Mouse (Mus musculus) heart, embryonic 11.5 days (tissue): Measurements from ENCODE around the gene Col18a1. TPM values are rescaled to one million over a fixed set of nuclear protein-coding genes. Genes with fewer than 3 reads are reported as not detected.
A peak's percentile ranks its signal among the peaks of the same experiment; 100 is the strongest.

Experiments
- ATAC-seq: fragments of 200-750 bp; cut with Nextera tagmentation; replicated peaks from 2 replicates; pipeline ENCODE4 v1.8.0; 2017; ENCODE audit warnings: moderate library complexity; ENCODE audit not compliant: insufficient number of reproducible peaks, low FRiP score, low TSS enrichment
- H3K27ac ChIP-seq: fragments of 300-500 bp; sonication (generic); 2 replicates; pipeline ENCODE4 v1.5.1; 2014; ENCODE audit warnings: mild to moderate bottlenecking, low read depth, low read length
- H3K27me3 ChIP-seq: fragments of 300-500 bp; sonication (generic); 2 replicates; pipeline ENCODE4 v1.6.1; 2014; ENCODE audit warnings: mild to moderate bottlenecking, low read length, mixed read lengths; ENCODE audit not compliant: control insufficient read depth, insufficient read depth
- H3K36me3 ChIP-seq: fragments of 300-500 bp; sonication (generic); 2 replicates; pipeline ENCODE4 v1.6.1; 2014; ENCODE audit warnings: mild to moderate bottlenecking, low read length, moderate library complexity, mixed read lengths; ENCODE audit not compliant: control insufficient read depth, insufficient read depth
- H3K4me1 ChIP-seq: fragments of 300-500 bp; sonication (generic); 2 replicates; pipeline ENCODE4 v1.6.1; 2014; ENCODE audit warnings: low read length; ENCODE audit not compliant: control insufficient read depth, insufficient read depth
- H3K4me2 ChIP-seq: fragments of 300-500 bp; sonication (generic); 2 replicates; pipeline ENCODE4 v1.6.1; 2014; ENCODE audit warnings: mild to moderate bottlenecking, moderate library complexity
- H3K4me3 ChIP-seq: fragments of 300-500 bp; sonication (generic); 2 replicates; pipeline ENCODE4 v1.5.1; 2014; ENCODE audit warnings: low read depth, low read length
- H3K9ac ChIP-seq: fragments of 300-500 bp; sonication (generic); 2 replicates; pipeline ENCODE4 v1.6.1; 2014; ENCODE audit warnings: mild to moderate bottlenecking, low read depth, low read length, moderate library complexity
- H3K9me3 ChIP-seq: fragments of 300-500 bp; sonication (generic); replicated peaks from 2 replicates; pipeline ENCODE4 v1.6.1; 2016; ENCODE audit warnings: low read length; ENCODE audit not compliant: control insufficient read depth
- WGBS: fragments of 180-500 bp; shearing (Covaris S2); extraction: QIAGEN DNeasy Blood & Tissue Kit; methylation state at CpG from one replicate; pipeline ENCODE4 v1.1.7; 2014; ENCODE audit not compliant: insufficient replicate concordance; 5-methylcytosine and 5-hydroxymethylcytosine counted together
- polyA plus RNA-seq: library from polyadenylated mRNA; unstranded; fragments of >200 nt; fragmentation: Nextera tagmentation; extraction: Ambion mirVana; gene quantifications from 2 replicates; pipeline ENCODE4 v1.2.1, GENCODE M21; 2014

Gene Col18a1
- polyA plus RNA-seq, 1 experiment from 2014 or later: 113 TPM

- Histone ChIP-seq H3K27me3 (no peaks in the 10 kb centered on the region), H3K4me2 (no peak overlapping the region), H3K9me3 (no peaks in the 10 kb centered on the region), H3K4me3 (no peak overlapping the region), H3K4me1 (no peaks in the 10 kb centered on the region), H3K36me3 (no peaks in the 10 kb centered on the region), H3K27ac (no peak overlapping the region), H3K9ac (no peak overlapping the region)
- ATAC-seq: no peak
- WGBS: 80% methylated on average over 13 of the region's 13 CpGs
Measured at GRCm38 (mm10) chr10:77022301-77023130, 143.8 kb downstream of the Col18a1 start.

GRCm38 (mm10) chr10:77021399-77022052 is 144.8 kb downstream of the Col18a1 start:
- ATAC-seq: no peak
- no peak overlapping the region for H3K27ac ChIP-seq
- no peak overlapping the region for H3K4me3 ChIP-seq
- no peak overlapping the region for H3K9ac ChIP-seq
- 0 out of 2 replicates have a peak, but pooled peaks cover 2% of the 10 kb centered on the region for H3K27me3 ChIP-seq
- H3K4me1 ChIP-seq: no peaks in the 10 kb centered on the region
- H3K36me3 ChIP-seq: no peaks in the 10 kb centered on the region
- peak overlapping the region; percentile 27 for H3K4me2 ChIP-seq
- no peaks in the 10 kb centered on the region for H3K9me3 ChIP-seq
- 32% methylated on average over 17 of the region's 17 CpGs for WGBS

- no peak for ATAC-seq
- Histone ChIP-seq H3K4me2 (no peak overlapping the region), H3K4me1 (no peaks in the 10 kb centered on the region), H3K9me3 (no peaks in the 10 kb centered on the region), H3K4me3 (no peak overlapping the region), H3K27me3 (0 out of 2 replicates have a peak, but pooled peaks cover 2% of the 10 kb centered on the region), H3K36me3 (no peaks in the 10 kb centered on the region), H3K9ac (no peak overlapping the region), H3K27ac (no peak overlapping the region)
- WGBS: 61% methylated on average over 9 of the region's 9 CpGs
Measured at GRCm38 (mm10) chr10:77017662-77018061, 148.7 kb downstream of the Col18a1 start.

DNA sequence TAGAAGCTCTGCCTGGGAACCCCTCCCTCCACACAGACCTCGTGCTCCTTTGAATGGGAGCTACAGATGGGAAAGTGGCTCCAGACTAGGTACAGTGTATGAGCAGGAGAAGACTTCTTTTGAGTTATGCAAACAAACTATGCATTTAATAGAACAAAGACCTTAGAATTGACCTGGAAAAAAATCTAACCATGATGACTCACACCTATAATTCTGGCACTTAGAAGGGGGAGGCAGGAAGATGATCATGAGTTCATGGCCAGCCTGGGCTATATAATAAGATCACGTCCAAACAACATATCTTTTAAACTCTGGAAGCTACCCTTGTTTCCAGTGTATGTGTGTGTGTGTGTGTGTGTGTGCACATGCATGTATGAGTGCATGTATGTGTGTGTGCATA is 149.3 kb downstream of the Col18a1 start:
- H3K4me1 ChIP-seq: no peaks in the 10 kb centered on the region
- H3K4me2 ChIP-seq: no peak overlapping the region
- no peak overlapping the region for H3K9ac ChIP-seq
- no peak overlapping the region for H3K27ac ChIP-seq
- H3K9me3 ChIP-seq: no peaks in the 10 kb centered on the region
- no peaks in the 10 kb centered on the region for H3K36me3 ChIP-seq
- no peak overlapping the region for H3K4me3 ChIP-seq
- H3K27me3 ChIP-seq: 0 out of 2 replicates have a peak, but pooled peaks cover 2% of the 10 kb centered on the region
- 75% methylated on average over 2 of the region's 2 CpGs for WGBS
- no peak for ATAC-seq

GRCm38 (mm10) chr10:77016499-77016898 is 149.8 kb downstream of the Col18a1 start:
- Histone ChIP-seq H3K9ac (no peak overlapping the region), H3K9me3 (no peaks in the 10 kb centered on the region), H3K27ac (no peak overlapping the region), H3K4me2 (no peak overlapping the region), H3K4me3 (no peak overlapping the region), H3K36me3 (no peaks in the 10 kb centered on the region), H3K4me1 (no peaks in the 10 kb centered on the region), H3K27me3 (0 out of 2 replicates have a peak, but pooled peaks cover 2% of the 10 kb centered on the region)
- 48% methylated on average over 8 of the region's 8 CpGs for WGBS
- no peak for ATAC-seq

GRCm38 (mm10) chr10:77016080-77016479 is 150.3 kb downstream of the Col18a1 start:
- H3K4me2 ChIP-seq: no peak overlapping the region
- H3K36me3 ChIP-seq: no peaks in the 10 kb centered on the region
- H3K4me1 ChIP-seq: no peaks in the 10 kb centered on the region
- ATAC-seq: no peak
- H3K27ac ChIP-seq: no peak overlapping the region
- H3K27me3 ChIP-seq: 0 out of 2 replicates have a peak, but pooled peaks cover 2% of the 10 kb centered on the region
- H3K9ac ChIP-seq: no peak overlapping the region
- 79% methylated on average over 7 of the region's 7 CpGs for WGBS
- H3K4me3 ChIP-seq: no peak overlapping the region
- no peaks in the 10 kb centered on the region for H3K9me3 ChIP-seq

- H3K36me3 ChIP-seq: no peaks in the 10 kb centered on the region
- 70% methylated on average over 4 of the region's 4 CpGs for WGBS
- no peak for ATAC-seq
- H3K27me3 ChIP-seq: no peaks in the 10 kb centered on the region
- no peak overlapping the region for H3K27ac ChIP-seq
- H3K4me1 ChIP-seq: peaks cover 7% of the 10 kb centered on the region; the same call in 1 of the 2 replicates
- H3K9ac ChIP-seq: no peak overlapping the region
- no peak overlapping the region for H3K4me3 ChIP-seq
- H3K9me3 ChIP-seq: no peaks in the 10 kb centered on the region
- H3K4me2 ChIP-seq: no peak overlapping the region
Measured at GRCm38 (mm10) chr10:77011681-77012080, 154.7 kb downstream of the Col18a1 start.

GRCm38 (mm10) chr10:77008698-77009097 is 157.7 kb downstream of the Col18a1 start:
- Histone ChIP-seq H3K4me3 (no peak overlapping the region), H3K27me3 (no peaks in the 10 kb centered on the region), H3K27ac (no peak overlapping the region), H3K4me2 (no peak overlapping the region), H3K9me3 (no peaks in the 10 kb centered on the region), H3K9ac (no peak overlapping the region), H3K4me1 (peaks cover 7% of the 10 kb centered on the region; the same call in 1 of the 2 replicates), H3K36me3 (no peaks in the 10 kb centered on the region)
- 88% methylated on average over 2 of the region's 3 CpGs for WGBS
- ATAC-seq: no peak
